Mouse (Mus musculus) adipocyte (in vitro differentiated cells): ENCODE data around the gene Trim14.
A peak's percentile ranks its signal among the peaks of the same experiment; 100 is the strongest.
"Not testable (repeated sequence)": the region's sequence is repeated elsewhere in the genome, so short reads cannot be mapped to it uniquely, and the experiment has no call there.

ENCODE experiments used
- DNase-seq: peaks from one replicate; pipeline ENCODE4 v3.0.0-alpha.2; 2016; ENCODE audit warnings: low spot score

Gene Trim14

GRCm38 (mm10) chr4:46535840-46536361 is at the start of gene Trim14:
Trim14 (minus strand) TSS chr4:46536141.
- DNase-seq = no peak

GRCm38 (mm10) chr4:46585041-46585810 is 49.3 kb upstream of the Trim14 start:
- no peak for DNase-seq

GRCm38 (mm10) chr4:46584536-46584935 is 48.6 kb upstream of the Trim14 start:
- DNase-seq = not testable (repeated sequence)

- not testable (repeated sequence) for DNase-seq
Measured at GRCm38 (mm10) chr4:46584084-46584483, 48.1 kb upstream of the Trim14 start.

- not testable (repeated sequence) for DNase-seq
Measured at GRCm38 (mm10) chr4:46582024-46582423, 46.1 kb upstream of the Trim14 start.

- not testable (repeated sequence) for DNase-seq
Measured at GRCm38 (mm10) chr4:46581577-46581976, 45.6 kb upstream of the Trim14 start.

- DNase-seq = not testable (repeated sequence)
Measured at GRCm38 (mm10) chr4:46580799-46581243, 44.9 kb upstream of the Trim14 start.

GRCm38 (mm10) chr4:46578796-46579346 is 42.9 kb upstream of the Trim14 start:
- not testable (repeated sequence) for DNase-seq

- DNase-seq = no peak
Measured at GRCm38 (mm10) chr4:46578228-46578627, 42.3 kb upstream of the Trim14 start.

- not testable (repeated sequence) for DNase-seq
Measured at GRCm38 (mm10) chr4:46575509-46576284, 39.8 kb upstream of the Trim14 start.

- no peak for DNase-seq
Measured at GRCm38 (mm10) chr4:46574841-46575240, 38.9 kb upstream of the Trim14 start.

GRCm38 (mm10) chr4:46574024-46574753 is 38.2 kb upstream of the Trim14 start:
- DNase-seq = no peak

GRCm38 (mm10) chr4:46572616-46573015 is 36.7 kb upstream of the Trim14 start:
- DNase-seq = no peak

GRCm38 (mm10) chr4:46571744-46572143 is 35.8 kb upstream of the Trim14 start:
- DNase-seq = no peak

- no peak for DNase-seq
Measured at GRCm38 (mm10) chr4:46569671-46570070, 33.7 kb upstream of the Trim14 start.

GRCm38 (mm10) chr4:46568169-46568568 is 32.2 kb upstream of the Trim14 start:
- no peak for DNase-seq

- no peak for DNase-seq
Measured at GRCm38 (mm10) chr4:46566931-46567671, 31.2 kb upstream of the Trim14 start.

GRCm38 (mm10) chr4:46565393-46565955 is 29.5 kb upstream of the Trim14 start:
- no peak for DNase-seq

GRCm38 (mm10) chr4:46564247-46564646 is 28.3 kb upstream of the Trim14 start:
- DNase-seq = no peak

- DNase-seq = peak; percentile 16
Measured at GRCm38 (mm10) chr4:46563847-46564246, 27.9 kb upstream of the Trim14 start.

GRCm38 (mm10) chr4:46562841-46563240 is 26.9 kb upstream of the Trim14 start:
- no peak for DNase-seq
